In genomic region chr10:82629111-82629585, GRCm38 (mm10) we compare ENCODE assay signal across 8 mouse cellular contexts. TPM values are rescaled to one million over a fixed set of nuclear protein-coding genes. Genes with fewer than 3 reads are reported as not detected.
DNase-seq lines count a peak whose midpoint lies in the region; ATAC-seq and TF ChIP-seq lines count a peak whose summit lies in the region.

No protein-coding gene starts in this region.

- H3K27me3 ChIP-seq in myocyte (ENCODE audit: control insufficient read depth, insufficient read depth, insufficient read length): no peaks in the 10 kb centered on the region

- H3K4me1 ChIP-seq in bone marrow macrophage, adult 2 months (ENCODE audit: control insufficient read depth, insufficient read depth, low read length): peaks cover 13% of the 10 kb centered on the region

- H3K36me3 ChIP-seq in myocyte (ENCODE audit: control insufficient read depth, insufficient read depth): peaks cover 9% of the 10 kb centered on the region

- H3K4me2 ChIP-seq in myocyte (ENCODE audit: low read depth): peak overlapping the region; percentile 93

- peak overlapping the region; percentile 62 for H3K4me3 ChIP-seq in bone marrow macrophage, adult 2 months (ENCODE audit: insufficient read depth, low read length)
- peak overlapping the region; percentile 50 for H3K4me3 ChIP-seq in myocyte

- DNase-seq in left cerebral cortex, postnatal 4 days: peak; percentile 15
- no peak for DNase-seq in left cerebral cortex, adult 8-10 months (ENCODE audit: low spot score in 2 of 2)
- peak; percentile 15 for DNase-seq in liver
- DNase-seq in cerebellum, postnatal 25 days: no peak
- no peak for DNase-seq in frontal cortex, adult 2 months (ENCODE audit: extremely low spot score in 1 of 2, low spot score in 1 of 2)

- TF ChIP-seq POLR2A in bone marrow macrophage, adult 2 months (IDR thresholded peaks at IDR 0.05; ENCODE audit: borderline replicate concordance, low read depth, low read length): no peak
- no peak for TF ChIP-seq POLR2A in myocyte (IDR thresholded peaks at IDR 0.05; ENCODE audit: insufficient read length, low read depth)

- intact Hi-C loops in left cerebral cortex, postnatal 4 days (cut with DNase I): no loop called here

- peaks cover 42% of the 10 kb centered on the region for H3K79me2 ChIP-seq in myocyte (ENCODE audit: control insufficient read depth, insufficient read depth)

- TF ChIP-seq CTCF in bone marrow macrophage, adult 2 months (IDR thresholded peaks at IDR 0.05; ENCODE audit: low read depth, low read length): no peak

- peak; percentile 61 for ATAC-seq in granulocyte monocyte progenitor cell, adult 5-6 weeks (replicated peaks; ENCODE audit: poor library complexity, severe bottlenecking)

- peak overlapping the region; percentile 67 for H3ac ChIP-seq in myocyte (ENCODE audit: control insufficient read depth, insufficient read length)

- peak overlapping the region; percentile 37 for H3K27ac ChIP-seq in bone marrow macrophage, adult 2 months (ENCODE audit: insufficient read depth, low read depth, low read length)

TF ChIP-seq in myocyte, 11 proteins besides CTCF, POLR2A, EP300 and RAD21:
- TF ChIP-seq REST (IDR thresholded peaks at IDR 0.05; ENCODE audit: insufficient read depth, insufficient read length) (no peak), MYOD1 (IDR thresholded peaks at IDR 0.05; ENCODE audit: control insufficient read depth in 1 of 3, insufficient read length in 2 of 3, low read depth in 2 of 3) (no peak), MAX (IDR thresholded peaks at IDR 0.05; ENCODE audit: low read depth) (no peak), POLR2AphosphoS2 (IDR thresholded peaks at IDR 0.05; ENCODE audit: insufficient read length, low read depth) (no peak)

RNA-seq across cellular contexts. Expression of gene Tdg, which starts 0.5 kb away (rescaled TPM):
- total RNA-seq in left cerebral cortex, postnatal 4 days (2021): 100 to 1,000 TPM in 1 of 2 experiments, 10 to 100 TPM in 1; 97.7 to 101 TPM
- total RNA-seq in left cerebral cortex, adult 8-10 months (2022): 10 to 100 TPM; 36.7 to 43.9 (median 38.7) TPM
- 18.8 and 25.6 TPM in 2 replicates for polyA plus RNA-seq in bone marrow macrophage, adult 2 months (2012; ENCODE audit: insufficient read depth, insufficient read length, missing spikeins)
- 48.9 and 76.4 TPM in 2 replicates for total RNA-seq in granulocyte monocyte progenitor cell, adult 5-6 weeks (2014; fragmentation: Nextera tagmentation)
- 97.3 and 102 TPM in 2 replicates for total RNA-seq in granulocyte monocyte progenitor cell, adult 5-6 weeks (2017)
- polyA plus RNA-seq in myocyte (2012; fragmentation: generic; extraction: Trizol): 18.2 TPM
- 59.9 and 61.2 TPM in 2 replicates for polyA plus RNA-seq in frontal cortex, adult 2 months (2012; rRNA removed)

RNA-seq across cellular contexts. Expression of gene 1190007I07Rik, which starts 6.1 kb away (rescaled TPM):
- total RNA-seq in left cerebral cortex, postnatal 4 days (2021): 10 to 100 TPM; 14.9 to 15.8 TPM
- 10 to 100 TPM; 18.0 to 22.9 (median 20.7) TPM for total RNA-seq in left cerebral cortex, adult 8-10 months (2022)
- polyA plus RNA-seq in bone marrow macrophage, adult 2 months (2012; ENCODE audit: insufficient read depth, insufficient read length, missing spikeins): 18.5 and 18.6 TPM in 2 replicates
- total RNA-seq in granulocyte monocyte progenitor cell, adult 5-6 weeks (2014; fragmentation: Nextera tagmentation): 67.2 and 73.5 TPM in 2 replicates
- total RNA-seq in granulocyte monocyte progenitor cell, adult 5-6 weeks (2017): 75.8 and 104 TPM in 2 replicates
- 13.4 TPM for polyA plus RNA-seq in myocyte (2012; fragmentation: generic; extraction: Trizol)
- 34.4 TPM in 2 replicates for polyA plus RNA-seq in frontal cortex, adult 2 months (2012; rRNA removed)

Comparison
In these comparisons a context has a peak if more than half of its experiments do, and no peak if none do; other contexts are left out.
1. DNase-seq: peak in left cerebral cortex, postnatal 4 days (single experiment) and liver (single experiment); none in left cerebral cortex, adult 8-10 months (0 of 2), cerebellum, postnatal 25 days (0 of 2) and frontal cortex, adult 2 months (0 of 2).